Mouse (Mus musculus): ENCODE results near the gene Ick. TPM values are rescaled to one million over a fixed set of nuclear protein-coding genes. Genes with fewer than 3 reads are reported as not detected.

The Ick gene
- polyA plus RNA-seq, 1 experiment = 8.4 TPM

DNA sequence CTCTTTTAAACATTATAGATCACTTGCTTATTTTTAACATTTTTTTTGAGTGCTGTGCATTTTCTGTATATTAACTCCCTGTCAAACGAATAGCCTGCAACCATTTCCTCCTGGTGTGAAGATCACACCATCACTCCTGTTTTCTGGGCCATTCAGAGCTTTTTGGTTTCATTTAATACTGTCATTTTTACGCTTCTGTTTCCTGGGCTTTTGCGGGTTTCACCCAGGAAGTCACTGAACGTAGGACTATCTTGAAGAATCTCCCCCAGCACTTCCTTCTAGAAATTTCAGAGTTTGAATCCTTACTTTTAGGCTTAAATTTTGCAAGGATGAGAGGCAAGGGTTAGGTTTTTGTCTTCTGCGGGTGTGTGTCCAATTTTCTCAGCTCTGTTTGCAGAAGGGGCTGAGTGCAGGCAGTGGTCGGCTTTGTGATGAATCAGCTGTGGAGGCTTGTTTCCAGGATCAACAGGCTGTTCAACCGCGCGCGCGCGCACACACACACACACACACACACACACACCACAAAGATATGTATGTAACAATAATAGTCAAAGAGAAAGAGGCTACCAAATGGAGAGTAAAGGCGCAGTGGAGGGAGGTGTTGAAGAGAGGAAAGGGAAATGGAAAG is 35.2 kb upstream of the Ick start:
- H3K4me3 ChIP-seq (ENCODE audit: control insufficient read depth, low read depth, low read length) = no peak overlapping the region
- no peaks in the 10 kb centered on the region for H3K27me3 ChIP-seq (ENCODE audit: control insufficient read depth, insufficient read depth, low read length)
- no peak overlapping the region for H3K27ac ChIP-seq (ENCODE audit: control insufficient read depth, insufficient read depth, low read depth, low read length)
- TF ChIP-seq POLR2A (IDR thresholded peaks at IDR 0.05; ENCODE audit: control insufficient read depth, low read depth, low read length) (no peak), CTCF (IDR thresholded peaks at IDR 0.05; ENCODE audit: control insufficient read depth, insufficient read depth, insufficient replicate concordance, low read depth, low read length) (no peak)
- no peaks in the 10 kb centered on the region for H3K36me3 ChIP-seq (ENCODE audit: control insufficient read depth, insufficient read depth, low read length)
- H3K4me1 ChIP-seq (ENCODE audit: control insufficient read depth, insufficient read depth, low read length) = no peaks in the 10 kb centered on the region

DNA sequence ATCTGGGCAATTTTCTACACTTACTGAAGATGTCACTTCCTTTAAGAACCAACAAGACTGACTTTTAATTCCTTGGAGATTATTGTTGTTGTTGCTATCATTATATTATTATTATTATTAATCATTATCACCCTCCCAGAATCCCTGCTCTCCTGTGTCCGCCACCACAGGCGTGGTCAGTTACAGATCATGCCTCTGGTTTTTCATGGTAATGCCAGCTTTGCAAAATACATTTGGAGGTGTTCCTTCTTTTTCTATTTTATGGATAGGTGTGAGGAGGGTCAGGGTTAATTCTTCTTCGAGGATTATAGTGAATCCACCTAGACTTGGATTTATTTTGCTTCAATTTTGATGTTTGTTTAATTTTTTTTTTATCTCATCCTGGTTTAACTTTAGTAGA is 33.7 kb upstream of the Ick start:
- Histone ChIP-seq H3K4me1 (ENCODE audit: control insufficient read depth, insufficient read depth, low read length) (no peaks in the 10 kb centered on the region), H3K36me3 (ENCODE audit: control insufficient read depth, insufficient read depth, low read length) (no peaks in the 10 kb centered on the region), H3K4me3 (ENCODE audit: control insufficient read depth, low read depth, low read length) (no peak overlapping the region), H3K27ac (ENCODE audit: control insufficient read depth, insufficient read depth, low read depth, low read length) (no peak overlapping the region), H3K27me3 (ENCODE audit: control insufficient read depth, insufficient read depth, low read length) (no peaks in the 10 kb centered on the region)
- TF ChIP-seq CTCF (IDR thresholded peaks at IDR 0.05; ENCODE audit: control insufficient read depth, insufficient read depth, insufficient replicate concordance, low read depth, low read length) = no peak
- no peak for TF ChIP-seq POLR2A (IDR thresholded peaks at IDR 0.05; ENCODE audit: control insufficient read depth, low read depth, low read length)

DNA sequence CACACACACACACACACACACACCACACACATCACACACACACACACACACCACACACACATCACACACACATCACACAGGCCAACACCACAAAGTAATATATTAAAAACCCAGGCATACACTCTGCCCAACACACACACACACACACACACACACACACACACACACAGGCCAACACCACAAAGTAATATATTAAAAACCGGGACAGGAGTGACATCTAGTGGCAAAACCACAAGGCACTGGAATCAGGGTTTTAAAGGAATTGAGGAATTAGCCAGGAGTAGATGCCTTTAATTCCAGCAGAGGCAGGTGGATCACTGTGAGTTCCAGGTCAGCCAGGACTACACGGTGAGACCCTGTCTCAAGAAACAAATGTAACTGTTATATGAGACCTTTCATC is 30.8 kb upstream of the Ick start:
- no peaks in the 10 kb centered on the region for H3K4me1 ChIP-seq (ENCODE audit: control insufficient read depth, insufficient read depth, low read length)
- H3K36me3 ChIP-seq (ENCODE audit: control insufficient read depth, insufficient read depth, low read length) = no peaks in the 10 kb centered on the region
- no peak overlapping the region for H3K27ac ChIP-seq (ENCODE audit: control insufficient read depth, insufficient read depth, low read depth, low read length)
- H3K4me3 ChIP-seq (ENCODE audit: control insufficient read depth, low read depth, low read length) = no peak overlapping the region
- no peaks in the 10 kb centered on the region for H3K27me3 ChIP-seq (ENCODE audit: control insufficient read depth, insufficient read depth, low read length)
- TF ChIP-seq POLR2A (IDR thresholded peaks at IDR 0.05; ENCODE audit: control insufficient read depth, low read depth, low read length) (no peak), CTCF (IDR thresholded peaks at IDR 0.05; ENCODE audit: control insufficient read depth, insufficient read depth, insufficient replicate concordance, low read depth, low read length) (no peak)

DNA sequence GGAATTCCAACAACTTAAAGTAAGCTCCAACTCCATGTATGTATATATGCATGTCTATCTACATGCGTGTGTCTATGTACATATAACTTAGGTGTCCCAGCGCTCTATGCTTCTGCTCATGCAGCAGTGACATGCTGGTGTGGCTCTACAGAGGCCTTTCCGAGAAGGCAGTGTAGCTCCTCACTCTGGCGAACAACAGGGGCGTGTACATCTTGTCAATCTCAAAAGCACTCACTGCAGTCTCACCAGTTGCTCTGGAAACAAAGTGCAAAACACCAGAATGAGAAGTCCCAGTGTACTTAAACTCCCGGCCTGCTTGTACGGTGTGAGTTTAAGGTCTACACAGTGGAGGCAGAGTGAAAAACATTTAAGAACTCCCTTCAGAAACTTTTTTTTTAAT is 27.2 kb upstream of the Ick start:
- Histone ChIP-seq H3K36me3 (ENCODE audit: control insufficient read depth, insufficient read depth, low read length) (peaks cover 2% of the 10 kb centered on the region), H3K4me1 (ENCODE audit: control insufficient read depth, insufficient read depth, low read length) (no peaks in the 10 kb centered on the region), H3K4me3 (ENCODE audit: control insufficient read depth, low read depth, low read length) (no peak overlapping the region), H3K27ac (ENCODE audit: control insufficient read depth, insufficient read depth, low read depth, low read length) (no peak overlapping the region), H3K27me3 (ENCODE audit: control insufficient read depth, insufficient read depth, low read length) (no peaks in the 10 kb centered on the region)
- TF ChIP-seq POLR2A (IDR thresholded peaks at IDR 0.05; ENCODE audit: control insufficient read depth, low read depth, low read length) = no peak
- no peak for TF ChIP-seq CTCF (IDR thresholded peaks at IDR 0.05; ENCODE audit: control insufficient read depth, insufficient read depth, insufficient replicate concordance, low read depth, low read length)

DNA sequence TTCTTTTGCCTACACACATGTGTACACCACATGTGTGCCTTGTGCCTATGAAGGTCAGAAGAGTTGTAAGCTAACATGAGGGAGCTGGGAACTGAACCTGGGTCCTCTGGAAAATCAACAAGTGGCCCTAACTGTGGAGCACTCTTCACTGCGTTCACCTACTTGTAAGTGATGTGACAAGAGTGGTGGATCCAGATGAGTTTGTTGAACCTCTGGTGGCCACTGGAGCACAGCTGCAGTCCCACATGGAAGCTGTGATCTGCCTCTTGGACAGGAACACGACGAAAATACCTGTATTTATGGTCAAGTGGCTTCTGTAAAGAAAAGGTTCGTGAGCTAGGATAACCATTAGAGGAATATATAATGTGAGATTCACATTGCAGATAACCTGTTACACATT is 24.7 kb upstream of the Ick start:
- peaks cover 6% of the 10 kb centered on the region for H3K36me3 ChIP-seq (ENCODE audit: control insufficient read depth, insufficient read depth, low read length)
- no peak overlapping the region for H3K27ac ChIP-seq (ENCODE audit: control insufficient read depth, insufficient read depth, low read depth, low read length)
- H3K4me1 ChIP-seq (ENCODE audit: control insufficient read depth, insufficient read depth, low read length) = no peaks in the 10 kb centered on the region; the same call in 1 of the 2 replicates
- H3K4me3 ChIP-seq (ENCODE audit: control insufficient read depth, low read depth, low read length) = no peak overlapping the region
- TF ChIP-seq CTCF (IDR thresholded peaks at IDR 0.05; ENCODE audit: control insufficient read depth, insufficient read depth, insufficient replicate concordance, low read depth, low read length) = no peak
- TF ChIP-seq POLR2A (IDR thresholded peaks at IDR 0.05; ENCODE audit: control insufficient read depth, low read depth, low read length) = no peak
- H3K27me3 ChIP-seq (ENCODE audit: control insufficient read depth, insufficient read depth, low read length) = no peaks in the 10 kb centered on the region

DNA sequence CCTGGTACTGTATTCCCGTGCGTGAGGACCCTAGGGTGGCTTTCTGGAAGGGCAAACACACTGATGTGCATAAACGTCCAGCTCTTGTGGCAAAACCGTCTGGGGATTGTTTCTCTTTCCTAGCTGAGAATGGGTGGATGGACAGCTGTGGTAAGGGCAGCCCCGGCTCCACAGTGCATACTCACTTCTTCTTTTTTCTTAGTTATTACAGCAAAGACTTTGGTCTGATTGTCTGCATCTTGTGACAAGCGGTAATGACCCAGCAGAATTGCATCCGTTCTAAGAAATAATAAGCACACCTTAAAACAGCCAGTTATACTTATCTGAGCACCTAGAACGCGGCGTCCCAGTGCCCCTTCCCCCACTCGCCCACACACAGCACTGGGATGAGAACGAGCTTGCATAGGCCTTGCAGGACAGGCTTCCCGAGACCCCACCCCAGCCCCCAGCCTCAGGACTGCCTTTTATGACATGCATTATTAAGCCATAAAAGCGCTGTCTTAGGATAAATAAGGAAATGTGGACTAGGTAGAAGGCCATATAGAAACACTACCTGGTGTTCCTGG is 23.2 kb upstream of the Ick start:
- H3K27me3 ChIP-seq (ENCODE audit: control insufficient read depth, insufficient read depth, low read length) = no peaks in the 10 kb centered on the region
- peaks cover 6% of the 10 kb centered on the region for H3K36me3 ChIP-seq (ENCODE audit: control insufficient read depth, insufficient read depth, low read length)
- H3K27ac ChIP-seq (ENCODE audit: control insufficient read depth, insufficient read depth, low read depth, low read length) = no peak overlapping the region
- no peak overlapping the region for H3K4me3 ChIP-seq (ENCODE audit: control insufficient read depth, low read depth, low read length)
- no peaks in the 10 kb centered on the region; the same call in 1 of the 2 replicates for H3K4me1 ChIP-seq (ENCODE audit: control insufficient read depth, insufficient read depth, low read length)
- TF ChIP-seq CTCF (IDR thresholded peaks at IDR 0.05; ENCODE audit: control insufficient read depth, insufficient read depth, insufficient replicate concordance, low read depth, low read length) (no peak), POLR2A (IDR thresholded peaks at IDR 0.05; ENCODE audit: control insufficient read depth, low read depth, low read length) (no peak)

DNA sequence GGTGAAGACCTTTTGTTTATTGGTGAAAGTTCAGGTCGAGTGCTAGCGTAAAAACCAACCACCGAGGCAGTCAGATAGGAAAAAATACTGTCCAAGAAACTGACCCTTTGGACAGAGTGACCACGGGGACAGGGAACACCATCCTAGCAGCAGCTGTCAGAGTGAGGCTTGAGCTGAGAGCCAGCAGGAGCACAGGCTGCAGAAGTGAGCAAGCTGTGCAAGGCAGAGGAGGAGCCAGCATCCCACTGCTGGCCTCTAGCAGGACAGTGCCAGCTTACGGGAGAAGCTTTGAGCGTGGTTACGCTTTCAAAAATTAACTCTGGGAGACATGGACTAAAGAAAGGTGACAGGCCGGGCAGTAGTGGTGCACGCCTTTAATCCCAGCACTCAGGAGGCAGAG is 21.2 kb upstream of the Ick start:
- no peaks in the 10 kb centered on the region for H3K27me3 ChIP-seq (ENCODE audit: control insufficient read depth, insufficient read depth, low read length)
- H3K27ac ChIP-seq (ENCODE audit: control insufficient read depth, insufficient read depth, low read depth, low read length) = no peak overlapping the region
- no peak overlapping the region for H3K4me3 ChIP-seq (ENCODE audit: control insufficient read depth, low read depth, low read length)
- TF ChIP-seq POLR2A (IDR thresholded peaks at IDR 0.05; ENCODE audit: control insufficient read depth, low read depth, low read length) = no peak
- no peak for TF ChIP-seq CTCF (IDR thresholded peaks at IDR 0.05; ENCODE audit: control insufficient read depth, insufficient read depth, insufficient replicate concordance, low read depth, low read length)
- H3K4me1 ChIP-seq (ENCODE audit: control insufficient read depth, insufficient read depth, low read length) = no peaks in the 10 kb centered on the region; the same call in 1 of the 2 replicates
- peaks cover 6% of the 10 kb centered on the region for H3K36me3 ChIP-seq (ENCODE audit: control insufficient read depth, insufficient read depth, low read length)
